Mouse (Mus musculus): ENCODE measurements at regions not wholly inside any gene's neighbourhood (a gene's known extent, or its start where the extent isn't known, plus 50 kb on each side); places are given as distances from the start of the nearest gene placed in this dataset.

- TF ChIP-seq CTCF (IDR thresholded peaks at IDR 0.05; ENCODE audit: low read depth) (no peak), EP300 (optimal IDR thresholded peaks at IDR 0.05) (no peak)
- H3K9ac ChIP-seq (ENCODE audit: low read length): no peak overlapping the region
- no peaks in the 10 kb centered on the region for H3K9me3 ChIP-seq (ENCODE audit: control insufficient read depth, low read length)
- H3K36me3 ChIP-seq (ENCODE audit: control insufficient read depth, insufficient read depth, low read length): no peaks in the 10 kb centered on the region
- ATAC-seq (ENCODE audit: low FRiP score, low TSS enrichment) (no peak), DNase-seq (ENCODE audit: low spot score) (no peak)
- H3K4me2 ChIP-seq (replicated peaks; ENCODE audit: low read depth): no peak overlapping the region
- H3K4me3 ChIP-seq (ENCODE audit: low read depth, low read length): no peak overlapping the region
- H3K4me1 ChIP-seq (replicated peaks; ENCODE audit: control insufficient read depth, insufficient read depth): no peaks in the 10 kb centered on the region
- no peaks in the 10 kb centered on the region for H3K27me3 ChIP-seq (ENCODE audit: control insufficient read depth, insufficient read depth, low read length)
- no peak overlapping the region for H3K27ac ChIP-seq (replicated peaks)
Observed at GRCm38 (mm10) chr16:55530844-55531243, 233.1 kb upstream of the Zpld1 start.

DNA sequence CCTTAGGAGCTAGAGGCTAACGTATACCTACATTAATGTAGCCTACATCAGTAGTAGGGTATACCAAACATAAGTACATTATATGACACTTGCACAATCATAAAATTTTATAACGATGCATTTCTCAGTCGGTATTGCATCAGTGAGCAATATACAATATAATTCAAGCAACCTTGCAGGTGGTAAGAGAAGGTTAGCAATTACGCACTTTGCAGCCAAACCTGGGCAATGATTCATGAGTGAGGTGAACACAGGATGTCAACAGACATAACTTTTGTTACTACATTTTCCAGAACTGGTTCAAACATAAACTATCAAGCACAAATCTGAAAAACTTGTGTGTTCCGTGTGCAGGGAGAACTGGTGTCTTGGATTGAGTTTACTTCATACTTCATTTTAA, 229.9 kb upstream of the Zpld1 start:
- no peak for DNase-seq (ENCODE audit: low spot score)
- 71% methylated on average over 5 of the region's 5 CpGs for WGBS
- no peak for ATAC-seq (ENCODE audit: low FRiP score, low TSS enrichment)

DNA sequence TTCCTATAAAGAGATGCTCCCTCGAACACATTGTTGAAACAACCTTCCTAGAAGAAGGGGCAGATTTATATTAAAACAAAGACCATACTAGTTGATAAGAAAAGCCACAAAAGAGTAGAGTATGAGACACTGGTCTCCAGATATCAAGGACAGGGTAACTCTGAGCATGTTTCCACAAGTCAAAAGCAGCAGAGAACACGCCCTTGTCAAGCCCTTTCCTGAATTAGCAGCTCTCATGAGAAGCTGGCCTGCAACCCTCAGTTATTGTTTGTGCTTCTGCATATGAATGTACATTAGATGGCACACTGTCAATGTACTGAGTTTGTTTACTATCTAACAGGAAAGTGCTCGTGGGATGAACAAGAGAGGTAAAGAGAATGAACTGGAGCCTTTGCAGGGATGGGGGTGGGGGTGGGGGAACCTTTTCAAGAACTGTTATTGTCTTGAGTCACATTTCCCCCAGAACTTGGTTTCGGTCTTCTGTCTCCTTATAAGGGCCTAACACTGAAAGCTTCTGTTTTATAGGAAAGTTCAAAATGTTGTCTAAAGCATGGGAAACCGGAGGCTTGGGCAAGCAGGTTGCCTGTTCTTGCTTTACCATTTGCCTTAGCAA, 228.6 kb upstream of the Zpld1 start:
- no peak overlapping the region for H3K27ac ChIP-seq (replicated peaks)
- H3K36me3 ChIP-seq (ENCODE audit: control insufficient read depth, insufficient read depth, low read length): no peaks in the 10 kb centered on the region
- H3K4me3 ChIP-seq (ENCODE audit: low read depth, low read length): no peak overlapping the region
- H3K4me1 ChIP-seq (replicated peaks; ENCODE audit: control insufficient read depth, insufficient read depth): no peaks in the 10 kb centered on the region
- TF ChIP-seq EP300 (optimal IDR thresholded peaks at IDR 0.05): no peak
- TF ChIP-seq CTCF (IDR thresholded peaks at IDR 0.05; ENCODE audit: low read depth): no peak
- H3K9me3 ChIP-seq (ENCODE audit: control insufficient read depth, low read length): no peaks in the 10 kb centered on the region
- DNase-seq (ENCODE audit: low spot score): no peak
- no peaks in the 10 kb centered on the region for H3K27me3 ChIP-seq (ENCODE audit: control insufficient read depth, insufficient read depth, low read length)
- H3K9ac ChIP-seq (ENCODE audit: low read length): no peak overlapping the region
- H3K4me2 ChIP-seq (replicated peaks; ENCODE audit: low read depth): no peak overlapping the region
- 44% methylated on average over 5 of the region's 5 CpGs for WGBS
- ATAC-seq (ENCODE audit: low FRiP score, low TSS enrichment): no peak

More for the DNA sequence above, 229.9 kb upstream of the Zpld1 start:
- no peaks in the 10 kb centered on the region for H3K27me3 ChIP-seq (ENCODE audit: control insufficient read depth, insufficient read depth, low read length)
- no peaks in the 10 kb centered on the region for H3K9me3 ChIP-seq (ENCODE audit: control insufficient read depth, low read length)
- no peak overlapping the region for H3K27ac ChIP-seq (replicated peaks)
- TF ChIP-seq CTCF (IDR thresholded peaks at IDR 0.05; ENCODE audit: low read depth) (no peak), EP300 (optimal IDR thresholded peaks at IDR 0.05) (no peak)
- no peak overlapping the region for H3K9ac ChIP-seq (ENCODE audit: low read length)
- H3K4me1 ChIP-seq (replicated peaks; ENCODE audit: control insufficient read depth, insufficient read depth): no peaks in the 10 kb centered on the region
- H3K36me3 ChIP-seq (ENCODE audit: control insufficient read depth, insufficient read depth, low read length): no peaks in the 10 kb centered on the region
- H3K4me3 ChIP-seq (ENCODE audit: low read depth, low read length): no peak overlapping the region
- H3K4me2 ChIP-seq (replicated peaks; ENCODE audit: low read depth): no peak overlapping the region

GRCm38 (mm10) chr16:55523264-55523663, 225.5 kb upstream of the Zpld1 start:
- H3K9me3 ChIP-seq (ENCODE audit: control insufficient read depth, low read length): no peaks in the 10 kb centered on the region
- no peak overlapping the region for H3K4me3 ChIP-seq (ENCODE audit: low read depth, low read length)
- H3K4me1 ChIP-seq (replicated peaks; ENCODE audit: control insufficient read depth, insufficient read depth): no peaks in the 10 kb centered on the region
- no peak overlapping the region for H3K4me2 ChIP-seq (replicated peaks; ENCODE audit: low read depth)
- peak; percentile 72 for ATAC-seq (ENCODE audit: low FRiP score, low TSS enrichment)
- no peak for DNase-seq (ENCODE audit: low spot score)
- TF ChIP-seq EP300 (optimal IDR thresholded peaks at IDR 0.05): peak; percentile 76
- no peak for TF ChIP-seq CTCF (IDR thresholded peaks at IDR 0.05; ENCODE audit: low read depth)
- no peak overlapping the region for H3K9ac ChIP-seq (ENCODE audit: low read length)
- 60% methylated on average over 1 of the region's 1 CpGs for WGBS
- no peaks in the 10 kb centered on the region for H3K36me3 ChIP-seq (ENCODE audit: control insufficient read depth, insufficient read depth, low read length)
- H3K27me3 ChIP-seq (ENCODE audit: control insufficient read depth, insufficient read depth, low read length): no peaks in the 10 kb centered on the region
- no peak overlapping the region; the same call in 1 of the 2 replicates for H3K27ac ChIP-seq (replicated peaks)

DNA sequence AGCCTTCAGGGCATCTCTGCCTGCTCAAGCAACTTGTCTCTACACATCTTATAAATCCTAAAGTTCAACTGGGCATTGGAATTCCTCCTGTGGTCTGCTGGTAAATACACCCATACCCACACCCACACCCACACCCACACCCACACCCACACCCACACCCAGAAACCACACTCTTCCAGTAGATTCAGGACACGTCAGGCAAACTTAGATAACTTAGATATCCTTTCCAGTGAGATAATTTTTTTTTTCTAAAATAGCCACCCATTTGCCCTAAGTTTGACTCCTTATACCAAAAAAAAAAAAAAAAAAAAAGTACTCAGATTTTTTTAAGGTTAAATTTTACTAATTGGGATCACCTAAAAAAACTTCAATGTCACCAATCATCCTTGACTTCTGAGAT, 224.5 kb upstream of the Zpld1 start:
- ATAC-seq (ENCODE audit: low FRiP score, low TSS enrichment) (no peak), DNase-seq (ENCODE audit: low spot score) (no peak)
- H3K4me3 ChIP-seq (ENCODE audit: low read depth, low read length): no peak overlapping the region
- no peaks in the 10 kb centered on the region for H3K36me3 ChIP-seq (ENCODE audit: control insufficient read depth, insufficient read depth, low read length)
- H3K27me3 ChIP-seq (ENCODE audit: control insufficient read depth, insufficient read depth, low read length): no peaks in the 10 kb centered on the region
- no peaks in the 10 kb centered on the region for H3K9me3 ChIP-seq (ENCODE audit: control insufficient read depth, low read length)
- H3K9ac ChIP-seq (ENCODE audit: low read length): no peak overlapping the region
- no peak overlapping the region for H3K27ac ChIP-seq (replicated peaks)
- TF ChIP-seq CTCF (IDR thresholded peaks at IDR 0.05; ENCODE audit: low read depth) (no peak), EP300 (optimal IDR thresholded peaks at IDR 0.05) (no peak)
- H3K4me2 ChIP-seq (replicated peaks; ENCODE audit: low read depth): no peak overlapping the region
- 63% methylated on average over 1 of the region's 1 CpGs for WGBS
- H3K4me1 ChIP-seq (replicated peaks; ENCODE audit: control insufficient read depth, insufficient read depth): no peaks in the 10 kb centered on the region

DNA sequence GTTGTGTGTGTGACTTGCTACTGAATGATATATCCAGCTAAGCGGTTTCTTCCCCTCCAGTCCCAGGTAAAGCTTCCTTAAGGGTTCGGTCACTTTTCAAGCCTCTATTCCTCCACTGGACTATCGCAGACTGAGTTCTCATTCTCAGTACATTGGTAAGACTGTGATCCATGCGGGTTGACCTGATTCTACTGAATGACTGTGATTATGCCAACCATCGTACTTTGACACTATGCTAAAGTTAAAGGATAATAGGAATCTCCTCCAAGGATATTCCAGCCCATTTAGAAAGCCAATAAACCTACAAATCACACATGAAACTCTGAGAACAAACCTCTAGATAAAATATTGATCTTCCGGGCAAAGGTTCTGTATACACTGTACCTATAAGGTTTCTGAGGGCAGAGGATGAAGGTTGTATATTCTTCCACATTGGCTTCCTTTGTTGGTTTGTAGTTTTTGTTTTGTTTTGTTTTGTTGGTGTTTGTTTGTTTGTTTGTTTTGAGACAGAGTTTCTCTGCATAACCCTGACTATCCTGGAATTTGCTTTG, 223.7 kb upstream of the Zpld1 start:
- H3K9me3 ChIP-seq (ENCODE audit: control insufficient read depth, low read length): no peaks in the 10 kb centered on the region
- DNase-seq (ENCODE audit: low spot score): no peak
- no peaks in the 10 kb centered on the region for H3K36me3 ChIP-seq (ENCODE audit: control insufficient read depth, insufficient read depth, low read length)
- no peak overlapping the region for H3K9ac ChIP-seq (ENCODE audit: low read length)
- H3K4me2 ChIP-seq (replicated peaks; ENCODE audit: low read depth): no peak overlapping the region
- H3K4me1 ChIP-seq (replicated peaks; ENCODE audit: control insufficient read depth, insufficient read depth): no peaks in the 10 kb centered on the region
- H3K4me3 ChIP-seq (ENCODE audit: low read depth, low read length): no peak overlapping the region
- TF ChIP-seq CTCF (IDR thresholded peaks at IDR 0.05; ENCODE audit: low read depth) (no peak), EP300 (optimal IDR thresholded peaks at IDR 0.05) (no peak)
- WGBS: 87% methylated on average over 6 of the region's 6 CpGs
- no peak overlapping the region for H3K27ac ChIP-seq (replicated peaks)
- ATAC-seq (ENCODE audit: low FRiP score, low TSS enrichment): no peak
- H3K27me3 ChIP-seq (ENCODE audit: control insufficient read depth, insufficient read depth, low read length): no peaks in the 10 kb centered on the region
